Mouse (Mus musculus): ENCODE results near the gene Ncdn. TPM values are rescaled to one million over a fixed set of nuclear protein-coding genes. Genes with fewer than 3 reads are reported as not detected.

The Ncdn gene
- total RNA-seq, 2 experiments from 2014 or later = 8.5 to 9.6 TPM

DNA sequence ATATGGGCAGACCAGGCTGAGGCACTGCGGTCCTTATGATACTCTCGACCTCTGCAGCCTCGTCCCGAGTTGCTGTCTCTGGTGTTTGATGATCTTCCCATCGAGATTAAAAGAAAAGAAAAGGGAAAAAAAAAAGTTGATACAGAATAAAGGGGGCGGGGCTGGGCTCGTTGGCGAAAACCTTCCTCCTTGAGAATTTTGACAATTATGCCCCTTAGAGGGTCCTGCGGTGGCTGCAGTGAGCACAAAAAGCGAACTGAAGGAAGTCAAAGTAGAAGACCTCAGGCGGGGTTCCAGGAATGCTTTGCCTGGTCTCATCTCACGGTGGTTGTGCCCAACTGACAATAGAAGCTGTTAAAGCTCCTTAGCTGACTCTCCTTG, 983 bp upstream of the Ncdn start:
- no peak for ATAC-seq (replicated peaks; ENCODE audit: poor library complexity)

DNA sequence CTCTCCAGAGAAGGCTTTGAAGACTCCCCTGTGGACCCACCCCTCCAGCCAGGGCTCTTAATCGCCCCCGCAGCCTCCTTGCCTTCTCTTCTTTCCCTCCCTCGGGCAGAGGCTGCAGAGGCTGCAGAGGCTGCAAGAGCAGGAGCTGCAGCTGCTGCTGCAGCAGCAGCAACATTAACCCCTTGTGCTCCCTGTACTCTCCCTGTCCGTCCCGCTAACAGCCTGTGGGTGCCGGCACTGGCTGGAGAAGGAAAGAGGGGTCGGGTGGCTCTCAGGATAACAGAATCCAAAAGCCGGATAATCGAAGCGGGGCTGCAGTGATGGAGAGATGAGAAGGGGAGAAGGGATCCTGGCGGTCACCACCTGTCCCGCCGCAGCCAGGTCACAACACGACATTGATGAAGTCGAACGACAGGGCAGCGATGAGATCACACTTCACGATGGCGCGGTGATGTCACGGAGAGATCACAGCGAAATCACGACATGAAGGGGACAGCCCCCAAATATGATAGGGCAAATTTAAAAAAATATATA, 563 bp downstream of the Ncdn start:
- peak; percentile 17 for ATAC-seq (replicated peaks; ENCODE audit: poor library complexity)

DNA sequence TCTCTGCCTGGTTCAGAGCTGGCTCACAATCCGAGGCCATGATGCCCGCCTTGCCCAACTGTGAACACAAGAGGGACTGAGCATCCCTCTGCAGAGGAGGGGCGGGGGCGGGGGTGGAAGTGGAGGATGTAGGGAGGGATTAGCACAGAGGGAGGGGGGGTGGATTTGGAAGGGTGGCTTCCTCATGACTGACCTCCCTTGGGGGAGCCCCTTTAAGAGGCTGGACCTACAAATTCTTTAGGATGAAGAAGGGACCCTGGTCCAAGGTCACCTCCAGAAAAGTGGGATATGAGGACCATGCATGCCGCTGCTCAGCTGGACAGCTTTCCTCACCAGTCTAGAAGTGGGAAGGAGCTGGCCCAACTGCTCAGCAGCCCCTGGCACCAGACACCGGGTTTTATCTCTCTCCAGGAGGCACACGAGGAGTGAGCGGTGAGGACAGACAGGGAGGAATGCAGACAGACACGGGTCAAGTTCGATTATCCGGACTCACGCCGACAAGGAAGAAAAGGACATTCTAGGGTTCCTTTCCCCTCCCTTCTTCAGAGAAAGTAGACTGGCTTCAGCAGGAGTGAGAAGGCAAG, 1.1 kb downstream of the Ncdn start:
- ATAC-seq (replicated peaks; ENCODE audit: poor library complexity) = no peak

DNA sequence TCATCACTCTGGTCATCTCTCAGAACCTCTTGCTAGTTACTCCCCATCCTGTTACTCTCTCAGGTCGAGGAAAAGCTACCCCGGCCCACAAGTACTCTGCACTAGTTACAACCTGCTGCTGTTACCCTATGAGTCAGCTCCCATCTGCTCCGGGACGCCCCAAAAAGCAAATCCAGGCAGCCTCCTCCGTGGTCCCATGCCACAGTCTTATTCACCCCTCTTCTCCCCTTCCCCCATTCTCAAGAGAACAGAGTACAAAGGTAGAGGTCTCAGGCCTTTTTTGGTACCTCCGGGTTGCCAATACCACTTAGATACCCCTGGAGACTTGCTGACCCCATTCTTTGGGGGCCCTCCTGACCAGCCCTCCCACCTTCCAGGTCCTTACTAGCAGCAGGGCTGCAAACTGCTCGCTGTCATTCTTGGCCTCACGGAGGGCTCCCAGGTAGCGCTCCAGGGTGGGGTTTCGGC, 1.6 kb downstream of the Ncdn start:
- no peak for ATAC-seq (replicated peaks; ENCODE audit: poor library complexity)

DNA sequence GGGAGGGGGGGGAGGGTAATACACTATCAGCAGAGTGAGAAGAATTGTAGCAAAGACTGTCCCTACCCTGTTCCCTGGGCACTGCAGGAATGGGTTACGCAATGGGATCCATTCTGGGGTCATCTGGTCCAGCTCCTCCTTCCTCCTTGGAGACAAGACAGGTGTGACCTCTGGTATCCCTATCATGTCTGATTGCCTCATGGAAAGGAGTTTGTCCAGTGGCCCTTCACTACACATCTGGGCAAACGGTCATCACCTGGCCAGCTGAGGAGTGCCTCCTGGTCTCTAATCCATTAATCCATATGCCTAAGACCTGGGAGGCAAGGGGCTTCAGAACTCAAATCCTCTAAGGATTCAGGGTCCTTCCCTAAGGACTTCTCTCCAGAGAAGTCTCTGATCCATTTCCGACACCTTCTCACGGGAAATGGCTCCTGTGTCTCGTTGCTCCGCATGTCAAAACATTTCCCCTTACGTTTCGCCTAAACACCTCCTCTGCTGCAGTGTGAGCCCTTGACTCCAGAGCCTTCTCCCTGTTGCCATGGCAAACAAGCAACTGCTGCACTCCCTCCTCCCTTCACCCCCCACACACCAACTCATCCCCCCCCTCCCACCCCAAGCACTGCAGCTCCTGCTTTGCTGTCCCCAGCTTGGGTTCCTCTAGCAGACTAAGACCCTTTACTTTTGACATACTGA, 2.2 kb downstream of the Ncdn start:
- no peak for ATAC-seq (replicated peaks; ENCODE audit: poor library complexity)

DNA sequence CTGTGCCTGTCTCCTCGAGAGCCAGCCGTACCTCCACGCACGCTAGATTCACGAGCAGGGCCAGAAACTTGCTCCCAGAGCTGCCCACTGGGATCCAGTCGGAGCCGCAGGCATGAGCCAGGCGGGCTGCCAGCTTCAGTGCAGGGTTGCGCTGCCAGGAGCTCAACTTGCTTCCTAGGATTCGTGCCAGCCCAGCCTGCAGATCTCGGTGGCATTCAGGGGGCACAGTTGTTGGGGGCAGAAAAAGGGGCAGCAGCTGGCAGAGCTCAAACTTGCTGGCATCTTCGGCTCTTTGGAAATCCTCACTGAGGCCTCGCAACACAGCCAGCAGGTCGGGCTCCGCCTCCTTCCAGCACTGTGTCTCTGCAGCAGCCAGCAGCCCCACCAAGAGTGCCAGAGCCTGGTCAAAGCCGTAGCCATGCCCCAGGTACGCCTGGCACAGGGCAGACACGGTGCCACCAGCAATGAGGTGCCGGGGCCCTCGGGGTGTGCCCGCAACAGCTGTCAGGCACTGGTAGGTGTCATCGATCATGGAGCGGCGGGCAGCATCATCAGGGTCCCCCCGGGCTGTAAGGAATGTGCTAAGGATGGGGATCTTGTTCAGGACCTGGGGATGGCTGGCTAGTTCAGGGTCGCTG, 3.1 kb downstream of the Ncdn start:
- no peak for ATAC-seq (replicated peaks; ENCODE audit: poor library complexity)

DNA sequence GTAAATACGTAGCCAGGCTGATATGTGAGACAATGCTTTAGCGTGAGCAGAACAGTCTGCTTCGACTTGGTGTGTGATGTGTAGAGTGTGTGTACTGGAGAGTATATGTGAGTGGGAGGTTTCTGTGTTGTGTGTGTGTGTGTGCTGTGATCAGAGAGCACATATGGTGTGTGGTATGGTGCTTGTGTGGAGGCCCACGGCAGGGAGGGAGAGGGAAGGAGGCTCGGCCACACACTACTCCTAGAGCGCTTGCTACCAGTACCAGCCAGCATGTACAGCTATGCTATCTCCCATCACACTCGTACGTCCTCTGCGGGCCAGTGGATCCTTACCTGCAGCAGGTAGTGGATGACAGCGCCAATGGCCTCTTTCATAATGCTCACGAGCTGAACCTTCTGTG, 3.7 kb downstream of the Ncdn start:
- no peak for ATAC-seq (replicated peaks; ENCODE audit: poor library complexity)

DNA sequence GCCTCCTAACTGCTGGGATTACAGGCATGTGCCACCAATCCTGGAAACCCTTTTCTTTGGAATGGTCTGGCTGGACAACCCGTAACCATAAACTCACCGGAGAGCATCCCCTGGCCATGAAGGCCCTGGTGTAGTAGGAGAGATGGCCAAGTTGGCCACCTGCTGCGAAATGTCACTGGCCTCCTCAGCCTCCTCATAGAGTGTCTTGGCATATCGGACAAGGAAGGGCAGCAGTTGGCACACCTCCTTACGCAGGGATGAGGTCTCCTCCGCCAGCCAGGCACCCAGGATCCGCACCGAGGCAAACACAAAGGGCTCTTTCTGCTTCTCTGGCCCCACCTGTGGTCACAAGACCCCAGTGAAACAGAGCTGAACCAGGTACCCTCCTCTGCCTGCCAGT, 4.9 kb downstream of the Ncdn start:
- ATAC-seq (replicated peaks; ENCODE audit: poor library complexity) = no peak

DNA sequence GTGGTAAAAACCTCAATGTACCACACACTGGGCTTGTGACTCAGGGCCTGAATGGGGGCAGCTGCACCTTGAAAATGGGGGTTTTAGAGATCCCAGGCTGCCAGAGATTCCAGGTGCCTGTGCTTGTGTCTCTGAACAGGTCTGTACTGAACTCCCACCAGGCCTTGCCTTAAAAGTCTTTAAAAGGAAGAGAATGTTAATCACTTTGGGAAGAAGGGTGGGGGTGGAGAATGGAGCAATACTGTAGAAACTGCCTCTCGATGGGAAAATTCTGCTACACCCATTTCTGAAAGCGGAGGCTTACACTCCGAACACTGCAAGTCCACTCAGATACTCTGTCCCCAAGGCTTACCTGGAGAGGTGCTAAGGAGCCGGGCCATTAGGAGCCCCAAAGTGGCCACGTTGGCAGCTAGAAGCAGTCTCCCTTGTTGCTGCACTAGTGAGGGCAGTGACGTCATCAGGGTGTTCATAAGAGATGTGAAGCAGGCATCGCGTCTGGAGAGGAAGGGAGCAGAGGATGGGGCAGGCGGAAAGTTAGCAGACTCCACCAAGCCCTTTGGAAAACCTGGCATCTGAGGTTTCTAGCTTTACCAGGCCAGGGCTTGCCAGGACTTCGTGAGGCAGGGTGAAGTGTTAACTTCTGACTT, 6.9 kb downstream of the Ncdn start:
- ATAC-seq (replicated peaks; ENCODE audit: poor library complexity) = no peak

DNA sequence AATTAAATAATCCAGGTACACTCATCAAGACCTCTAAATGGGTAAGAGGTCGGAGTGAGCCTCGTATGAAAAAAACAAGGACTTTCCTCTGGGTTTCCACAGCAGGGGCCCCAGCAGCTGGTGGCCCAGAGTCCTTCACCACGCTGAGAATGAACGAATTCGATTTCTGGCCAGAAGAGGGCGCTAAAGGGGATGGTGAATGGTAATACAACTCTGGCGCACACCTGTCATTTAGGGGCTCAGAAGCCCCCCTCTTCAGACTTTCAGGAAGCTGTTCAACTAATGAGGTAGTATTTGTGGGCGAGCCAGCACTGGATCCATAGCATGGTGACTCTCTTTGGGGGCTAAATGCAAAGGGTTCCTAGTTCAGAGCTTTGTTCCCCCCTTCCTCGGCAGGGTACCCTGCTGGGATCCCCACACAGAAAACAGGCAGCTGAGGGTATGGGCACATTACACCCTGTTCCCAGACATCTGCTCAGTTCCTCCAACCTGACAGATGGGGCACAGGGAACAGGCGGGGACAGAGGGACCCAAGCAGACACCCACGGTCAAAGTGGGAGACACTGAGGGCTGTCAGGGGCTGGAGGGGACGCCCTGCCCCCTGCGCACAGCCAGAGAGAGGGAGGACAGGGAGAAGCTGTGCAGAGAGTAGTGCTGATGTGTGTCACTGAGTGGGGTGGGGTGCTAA, 7.6 kb downstream of the Ncdn start:
- ATAC-seq (replicated peaks; ENCODE audit: poor library complexity) = peak; percentile 61

DNA sequence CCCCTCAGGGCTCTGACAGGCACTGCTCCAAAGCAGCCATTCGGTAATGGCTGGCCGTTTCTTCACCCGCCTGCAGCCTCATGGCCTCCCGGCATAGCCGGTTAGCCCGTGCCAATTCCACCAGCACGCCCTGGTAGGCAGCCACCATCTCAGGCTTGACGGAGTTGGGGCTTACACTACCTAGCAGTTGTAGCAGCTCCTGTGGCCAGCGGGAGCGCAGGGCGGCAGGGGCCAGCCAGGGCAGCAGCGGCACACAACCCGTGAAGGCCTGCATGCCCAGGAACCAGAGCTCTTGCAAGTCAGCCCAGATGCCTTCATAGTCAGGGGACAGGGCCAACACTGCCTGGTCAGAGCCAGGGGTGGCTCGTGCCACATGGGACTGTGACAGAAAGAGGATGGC, 8.4 kb downstream of the Ncdn start:
- no peak for ATAC-seq (replicated peaks; ENCODE audit: poor library complexity)

DNA sequence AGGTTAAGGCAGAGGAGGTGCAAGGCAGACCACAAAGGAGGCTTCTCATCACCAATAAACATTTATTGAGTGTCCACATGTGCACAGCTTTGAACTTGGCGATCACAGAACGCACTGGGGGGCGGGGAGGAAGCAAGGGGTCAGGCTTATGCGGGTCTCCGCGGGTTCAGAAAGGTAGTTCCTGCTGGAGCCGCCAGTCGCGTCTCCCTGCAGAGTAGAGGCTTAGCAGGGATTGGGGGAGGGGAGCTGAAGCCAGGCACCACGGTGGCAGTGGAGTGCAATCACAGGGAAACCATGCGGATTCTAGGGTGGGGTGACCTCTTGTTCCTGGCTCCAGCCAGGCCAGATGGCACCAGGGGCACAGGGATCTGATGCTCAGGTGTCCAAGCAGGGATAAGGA, 9.5 kb downstream of the Ncdn start:
- no peak for ATAC-seq (replicated peaks; ENCODE audit: poor library complexity)

DNA sequence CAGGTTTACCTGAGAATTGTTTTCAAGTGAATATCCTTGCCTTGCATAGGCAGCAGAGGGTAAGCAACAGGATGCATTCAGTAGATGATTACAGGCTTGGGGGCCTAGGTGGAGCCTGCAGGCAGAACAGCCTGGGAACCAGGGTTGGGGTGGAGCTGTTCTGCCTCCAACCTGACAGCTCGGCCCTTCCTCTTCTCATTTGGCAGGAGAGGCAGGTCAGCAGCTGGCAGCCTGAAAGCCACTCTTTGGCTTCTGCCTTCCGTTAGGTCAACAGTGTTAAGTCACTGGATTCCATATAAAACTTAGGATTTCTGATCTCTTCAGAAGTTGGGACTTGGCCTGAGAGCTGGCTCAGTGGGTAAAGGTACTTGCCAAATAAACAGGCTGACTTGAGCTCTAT, 10.3 kb downstream of the Ncdn start:
- no peak for ATAC-seq (replicated peaks; ENCODE audit: poor library complexity)

DNA sequence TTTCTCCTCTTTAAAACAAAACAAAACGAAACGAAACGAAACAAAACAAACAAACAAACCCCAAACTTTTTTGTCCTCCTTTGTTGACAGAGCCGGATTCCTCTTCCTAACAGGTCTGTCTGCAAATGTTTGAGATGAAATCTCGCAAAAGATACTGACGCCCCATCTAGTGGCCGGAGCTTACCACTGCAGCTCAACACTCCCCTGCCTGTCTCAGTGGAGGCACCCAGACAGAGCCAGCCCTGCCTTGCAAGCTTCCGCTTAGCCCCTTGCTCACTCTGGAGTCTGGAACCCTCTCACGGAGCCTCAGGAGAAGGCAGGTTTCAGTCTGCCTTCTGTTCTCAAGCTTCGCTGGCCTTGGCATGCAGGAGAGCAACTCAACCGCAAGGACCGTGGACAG, 11.8 kb downstream of the Ncdn start:
- ATAC-seq (replicated peaks; ENCODE audit: poor library complexity) = peak; percentile 90

DNA sequence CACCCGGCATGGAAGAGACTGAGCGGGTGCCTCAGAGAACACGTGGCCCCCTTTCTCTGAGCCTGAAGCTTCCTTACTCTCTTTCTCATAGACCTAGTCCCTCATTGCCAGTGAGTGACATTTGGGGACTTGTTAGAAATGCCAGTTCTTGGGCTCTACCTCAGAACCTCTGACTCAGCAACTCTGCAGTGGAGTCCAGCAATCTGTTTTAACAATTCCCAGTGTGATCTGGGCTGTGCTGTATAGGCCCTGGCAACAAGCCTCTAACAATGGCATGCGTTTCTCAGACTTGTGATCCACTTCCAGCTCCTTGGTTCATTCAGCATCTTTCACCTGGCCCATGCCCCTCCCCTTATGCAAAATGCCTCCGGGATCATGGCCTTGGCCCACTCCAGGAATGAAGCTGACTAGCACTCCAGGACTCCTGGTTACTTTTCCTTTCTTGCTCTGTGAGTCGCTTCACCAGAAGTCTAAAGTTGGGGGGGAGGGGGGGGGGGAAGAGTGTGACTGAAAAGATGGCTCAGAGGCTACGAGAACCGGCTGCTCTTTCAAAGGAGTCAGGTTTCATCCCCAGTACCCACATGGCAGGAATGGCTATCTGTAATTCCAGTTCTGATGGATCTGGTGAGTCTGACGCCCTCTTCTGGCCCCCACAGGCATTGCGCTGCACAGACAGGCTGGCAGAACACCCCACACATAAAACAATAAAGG, 13.1 kb downstream of the Ncdn start:
- ATAC-seq (replicated peaks; ENCODE audit: poor library complexity) = peak; percentile 41; the same call in 1 of the 2 replicates

DNA sequence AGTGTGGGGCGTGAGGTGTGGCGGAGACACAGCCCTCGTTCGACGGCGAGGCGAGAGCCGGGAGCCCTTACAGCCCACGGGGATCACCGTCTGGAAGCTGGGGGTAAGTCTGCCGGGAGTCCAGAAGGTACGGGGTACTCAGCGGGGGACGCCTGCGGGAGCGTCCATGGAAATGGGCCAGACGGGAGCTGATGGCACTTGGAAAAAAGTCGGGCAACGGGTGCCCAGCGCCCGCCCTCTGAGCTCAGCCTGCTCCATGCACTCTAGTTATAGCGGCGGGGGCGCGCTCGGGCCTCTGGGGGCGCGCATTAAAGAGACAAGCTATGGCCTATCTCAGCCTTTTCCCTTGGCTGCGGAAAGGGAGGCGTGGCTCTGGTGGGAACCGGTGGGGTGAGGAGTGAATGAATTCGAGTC, 17.2 kb downstream of the Ncdn start, which contains the start of gene Tfap2e:
Gene Tfap2e (minus strand): TSS at position 240 of the 414 bp plus-strand sequence.
- ATAC-seq (replicated peaks; ENCODE audit: poor library complexity) = peak; percentile 68

DNA sequence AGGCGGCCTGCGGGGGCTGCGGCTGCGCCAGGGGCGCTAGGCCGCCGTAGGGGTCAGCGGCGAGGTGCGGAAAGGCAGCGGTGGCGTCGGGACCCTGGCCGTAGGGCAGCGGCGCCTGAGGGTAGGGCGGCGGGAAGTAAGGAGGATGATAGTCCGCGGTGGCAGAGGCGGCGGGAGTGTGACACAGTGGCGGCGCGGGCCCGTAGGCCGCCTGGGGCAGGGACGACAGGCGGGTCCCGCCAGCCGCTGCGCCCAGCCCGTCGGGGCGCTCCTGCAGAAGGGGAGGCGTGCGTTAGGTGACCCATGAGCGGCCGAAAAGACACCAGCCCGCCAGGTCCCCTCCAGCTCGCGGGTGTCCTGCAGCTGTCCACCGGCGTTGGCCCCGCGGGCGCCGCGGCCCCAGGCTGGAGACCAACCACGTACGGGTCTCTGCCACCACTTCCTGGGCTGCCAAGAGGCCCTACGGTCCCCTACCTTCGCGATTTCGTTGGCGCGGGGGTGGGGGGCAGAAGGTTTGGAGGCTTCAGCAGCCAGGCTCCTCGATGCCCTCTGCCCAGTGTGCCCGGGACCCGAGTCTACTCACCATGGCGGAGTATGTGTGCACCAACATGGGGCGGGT, 17.7 kb downstream of the Ncdn start:
- ATAC-seq (replicated peaks; ENCODE audit: poor library complexity) = peak; percentile 2; the same call in 1 of the 2 replicates

DNA sequence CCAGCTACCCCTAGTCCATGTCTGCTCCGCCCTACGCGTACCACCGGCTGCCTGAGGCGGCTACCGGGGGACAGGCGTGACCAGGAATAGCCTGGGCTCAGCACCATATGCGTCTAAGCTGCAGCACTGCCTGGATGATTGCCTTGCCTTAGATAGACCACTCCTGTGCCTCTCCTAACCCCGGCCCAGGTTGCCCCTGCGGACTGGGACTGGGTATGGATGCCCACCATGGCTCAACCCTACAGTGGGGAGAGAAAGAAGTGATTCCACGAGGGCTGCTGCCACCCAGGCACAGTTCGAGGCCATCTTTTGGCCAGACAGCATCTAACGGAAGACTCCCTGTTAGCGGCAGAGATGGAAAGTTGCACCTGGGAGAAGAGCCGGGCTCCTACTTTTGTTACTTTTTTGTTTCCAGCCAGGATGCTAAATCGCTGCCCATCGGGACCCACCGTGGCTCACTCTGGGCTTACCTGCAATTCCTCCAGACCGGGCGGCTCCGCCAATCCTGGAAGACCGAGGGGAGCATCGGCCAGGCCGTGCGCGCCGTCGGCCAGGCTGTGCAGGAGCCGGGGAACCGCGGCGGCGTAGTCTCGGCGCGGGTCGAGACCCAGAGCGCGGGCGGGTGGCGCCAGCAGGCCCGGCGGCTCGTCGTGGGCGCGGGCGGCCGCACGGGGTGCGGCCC, 18.4 kb downstream of the Ncdn start:
- ATAC-seq (replicated peaks; ENCODE audit: poor library complexity) = 0 out of 2 replicates have a peak, but pooled peaks have one; percentile 19

DNA sequence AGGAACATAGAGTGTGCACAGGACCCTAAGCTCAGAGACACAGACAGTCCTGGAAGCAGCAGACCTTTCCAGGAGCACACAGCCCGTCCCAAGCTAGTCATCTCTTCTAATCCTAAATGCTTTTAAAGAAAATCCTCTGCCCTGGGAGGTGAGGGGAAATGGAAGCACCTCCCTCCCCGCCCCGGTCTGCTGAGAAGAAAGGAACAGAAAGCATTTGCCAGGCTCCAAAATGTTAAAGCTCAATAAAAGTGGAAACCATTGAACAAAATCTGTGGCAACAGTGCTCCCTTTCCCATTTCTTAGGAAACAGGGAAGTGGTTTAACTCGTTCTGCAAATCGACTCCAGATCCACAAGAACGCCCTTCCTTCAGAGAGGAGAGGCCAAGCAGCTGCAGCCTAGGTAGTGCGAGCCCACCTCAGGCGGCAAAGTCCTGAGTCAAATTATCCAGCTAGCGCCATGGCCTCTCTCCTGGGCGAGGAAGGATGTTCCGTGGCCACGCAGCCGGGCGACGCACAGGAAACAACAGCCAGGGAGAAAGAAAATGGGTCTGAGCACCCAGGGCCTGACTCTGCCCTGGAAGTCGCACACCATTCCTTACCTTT, 19.1 kb downstream of the Ncdn start:
- no peak for ATAC-seq (replicated peaks; ENCODE audit: poor library complexity)
